Mouse (Mus musculus): ENCODE measurements at regions not wholly inside any gene's neighbourhood (a gene's known extent, or its start where the extent isn't known, plus 50 kb on each side); places are given as distances from the start of the nearest gene placed in this dataset.

DNA sequence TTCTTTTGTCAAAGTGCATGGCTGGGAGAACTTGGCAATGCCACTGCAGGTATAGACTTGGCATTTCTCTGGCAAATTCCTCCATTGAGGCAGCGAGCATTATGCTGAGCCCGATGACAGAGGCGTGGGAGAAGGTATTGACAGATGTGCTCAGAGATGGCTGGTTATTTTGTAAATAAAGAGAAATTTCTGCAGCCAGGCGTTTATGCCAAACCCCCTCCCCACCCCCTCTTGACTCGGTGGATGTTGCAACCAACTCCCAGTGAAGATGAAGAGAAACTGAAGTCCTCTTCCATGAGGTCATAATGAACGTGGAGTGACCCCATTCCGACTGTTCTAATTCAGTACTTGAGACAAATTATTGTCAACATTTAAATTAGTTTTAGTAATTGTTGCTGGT is 97.0 kb downstream of the 1700129C05Rik start:
- TF ChIP-seq CTCF (IDR thresholded peaks at IDR 0.05; ENCODE audit: borderline replicate concordance, insufficient read depth, low read depth, low read length) = no peak
- TF ChIP-seq POLR2A (IDR thresholded peaks at IDR 0.05; ENCODE audit: borderline replicate concordance, insufficient read depth, low read length) = no peak
